Mouse (Mus musculus) megakaryocyte, embryonic 14.5 days (primary cell): ENCODE results near the gene Tbce.

Experiments used
- FLI1 ChIP-seq: IDR thresholded peaks from 2 replicates; pipeline ENCODE4 v1.6.1; 2012; ENCODE audit warnings: low read length, inconsistent platforms, mixed read lengths
- GATA1 ChIP-seq: IDR thresholded peaks from 3 replicates; pipeline ENCODE4 v1.6.1; 2012; ENCODE audit warnings: mixed read lengths, low read length, inconsistent platforms, borderline replicate concordance

GRCm38 (mm10) chr13:13969796-13970195 is 69.6 kb downstream of the Tbce start:
- TF ChIP-seq GATA1: no peak
- no peak for TF ChIP-seq FLI1
